Mouse (Mus musculus) hindbrain, embryonic 12.5 days (tissue): ENCODE measurements around the gene Zfp91. TPM values are rescaled to one million over a fixed set of nuclear protein-coding genes. Genes with fewer than 3 reads are reported as not detected.

Source experiments
- ATAC-seq: fragments of 200-750 bp; cut with Nextera tagmentation; 2 replicates; pipeline ENCODE4 v1.8.0; 2017; ENCODE audit warnings: moderate TSS enrichment; ENCODE audit not compliant: low FRiP score
- H3K27ac ChIP-seq: fragments of 300-500 bp; sonication (generic); 2 replicates; pipeline ENCODE4 v1.5.1; 2016; ENCODE audit warnings: mild to moderate bottlenecking
- H3K27me3 ChIP-seq: fragments of 300-500 bp; sonication (generic); 2 replicates; pipeline ENCODE4 v1.6.1; 2016; ENCODE audit warnings: mild to moderate bottlenecking
- H3K36me3 ChIP-seq: fragments of 300-500 bp; sonication (generic); 2 replicates; pipeline ENCODE4 v1.6.1; 2016; ENCODE audit warnings: mild to moderate bottlenecking
- H3K4me1 ChIP-seq: fragments of 300-500 bp; sonication (generic); 2 replicates; pipeline ENCODE4 v1.6.1; 2016
- H3K4me2 ChIP-seq: fragments of 300-500 bp; sonication (generic); replicated peaks from 2 replicates; pipeline ENCODE4 v1.6.1; 2016; ENCODE audit warnings: mild to moderate bottlenecking
- H3K4me3 ChIP-seq: fragments of 300-500 bp; sonication (generic); 2 replicates; pipeline ENCODE4 v1.5.1; 2016; ENCODE audit warnings: mild to moderate bottlenecking
- H3K9ac ChIP-seq: fragments of 300-500 bp; sonication (generic); 2 replicates; pipeline ENCODE4 v1.6.1; 2016; ENCODE audit warnings: mild to moderate bottlenecking, moderate library complexity
- H3K9me3 ChIP-seq: fragments of 300-500 bp; sonication (generic); replicated peaks from 2 replicates; pipeline ENCODE4 v1.6.1; 2016; ENCODE audit warnings: mild to moderate bottlenecking
- WGBS: fragments of 180-500 bp; shearing (Covaris S2); methylation state at CpG from one replicate; pipeline ENCODE4 v1.1.7; 2016; 5-methylcytosine and 5-hydroxymethylcytosine counted together
- polyA plus RNA-seq: library from polyadenylated mRNA; unstranded; fragments of >200 nt; fragmentation: Nextera tagmentation; extraction: Ambion mirVana; gene quantifications from 2 replicates; pipeline ENCODE4 v1.2.1, GENCODE M21; 2016

Gene Zfp91
- polyA plus RNA-seq, 1 experiment from 2014 or later, result 20.9 TPM

DNA sequence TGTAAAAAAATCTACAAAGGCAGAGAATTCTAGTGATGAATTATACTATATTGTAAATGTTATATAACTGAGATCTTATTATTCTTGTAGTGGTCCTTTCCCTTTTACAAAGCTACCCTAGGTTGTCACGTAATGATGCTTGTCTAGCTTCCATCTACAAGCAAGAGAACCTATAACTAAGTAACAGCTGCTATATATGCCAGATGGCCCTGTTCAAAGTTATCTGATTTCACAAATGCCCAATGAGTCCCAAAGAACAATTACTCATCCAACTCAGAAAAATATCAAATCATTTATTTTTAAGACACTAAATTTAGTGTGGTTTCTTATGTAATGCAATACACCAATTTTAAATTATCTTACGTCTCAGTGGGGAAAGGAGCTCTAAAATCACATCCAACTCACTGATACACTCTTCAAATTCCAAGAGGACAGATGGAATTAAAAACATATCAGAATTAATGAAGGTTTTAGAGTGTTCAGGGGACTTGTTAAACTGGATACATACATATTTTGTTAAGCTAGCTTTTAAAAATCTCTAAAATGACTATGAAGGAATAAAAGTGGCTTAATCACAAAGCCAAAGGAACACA is 9.0 kb downstream of the Zfp91 start:
- Histone ChIP-seq H3K27me3 (no peaks in the 10 kb centered on the region), H3K9ac (no peak overlapping the region), H3K4me1 (peaks cover 4% of the 10 kb centered on the region), H3K9me3 (no peaks in the 10 kb centered on the region), H3K4me2 (no peak overlapping the region), H3K36me3 (no peaks in the 10 kb centered on the region), H3K4me3 (no peak overlapping the region), H3K27ac (no peak overlapping the region)
- WGBS, result 90% methylated on average over 2 of the region's 2 CpGs
- no peak for ATAC-seq

DNA sequence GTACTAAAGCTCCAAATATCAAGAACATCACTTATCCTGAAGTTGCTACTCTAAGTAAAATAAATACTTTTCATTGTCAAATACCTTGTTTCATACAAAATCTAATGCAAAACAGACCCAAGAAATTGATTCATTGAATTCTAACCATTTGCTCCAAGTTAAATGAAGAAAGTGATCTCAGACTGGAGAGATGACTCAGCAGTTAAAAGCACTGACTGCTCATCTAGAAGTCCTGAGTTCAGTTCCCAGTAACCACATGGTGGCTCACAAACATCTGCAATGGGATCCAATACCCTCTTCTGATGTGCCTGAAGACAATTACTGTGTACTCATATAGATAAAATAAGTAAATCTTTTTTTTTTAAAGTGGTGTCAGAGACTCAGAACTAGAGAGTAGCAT is 15.5 kb downstream of the Zfp91 start:
- ATAC-seq, result no peak
- H3K9me3 ChIP-seq, result no peaks in the 10 kb centered on the region
- no peaks in the 10 kb centered on the region for H3K27me3 ChIP-seq
- H3K4me1 ChIP-seq, result no peaks in the 10 kb centered on the region
- H3K36me3 ChIP-seq, result peaks cover 16% of the 10 kb centered on the region
- no peak overlapping the region for H3K4me2 ChIP-seq
- no peak overlapping the region for H3K27ac ChIP-seq
- H3K4me3 ChIP-seq, result no peak overlapping the region
- H3K9ac ChIP-seq, result no peak overlapping the region

DNA sequence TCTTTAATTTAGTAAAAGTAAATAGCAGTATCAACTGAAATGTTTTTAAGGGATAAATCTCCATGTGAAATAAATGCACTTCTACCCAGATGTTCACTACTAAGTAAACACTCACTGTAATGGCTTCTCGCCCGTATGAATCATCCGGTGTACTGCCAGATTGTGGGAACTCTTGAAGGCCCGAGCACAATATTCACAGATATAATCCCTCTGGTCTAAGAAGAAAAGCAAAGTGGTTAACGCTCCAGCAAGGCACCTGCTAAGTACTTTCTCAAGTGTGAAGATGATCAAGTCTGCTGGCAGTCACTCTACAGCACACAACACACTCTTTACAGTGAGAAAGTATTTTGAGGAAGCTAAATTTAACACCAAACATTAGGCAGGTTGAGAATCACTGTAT is 25.0 kb downstream of the Zfp91 start:
- H3K36me3 ChIP-seq, result peaks cover 47% of the 10 kb centered on the region
- no peak overlapping the region for H3K27ac ChIP-seq
- no peaks in the 10 kb centered on the region for H3K4me1 ChIP-seq
- ATAC-seq, result no peak
- H3K4me3 ChIP-seq, result no peak overlapping the region
- H3K9me3 ChIP-seq, result no peaks in the 10 kb centered on the region
- WGBS, result 93% methylated on average over 5 of the region's 5 CpGs
- no peak overlapping the region for H3K4me2 ChIP-seq
- H3K27me3 ChIP-seq, result no peaks in the 10 kb centered on the region
- H3K9ac ChIP-seq, result no peak overlapping the region

DNA sequence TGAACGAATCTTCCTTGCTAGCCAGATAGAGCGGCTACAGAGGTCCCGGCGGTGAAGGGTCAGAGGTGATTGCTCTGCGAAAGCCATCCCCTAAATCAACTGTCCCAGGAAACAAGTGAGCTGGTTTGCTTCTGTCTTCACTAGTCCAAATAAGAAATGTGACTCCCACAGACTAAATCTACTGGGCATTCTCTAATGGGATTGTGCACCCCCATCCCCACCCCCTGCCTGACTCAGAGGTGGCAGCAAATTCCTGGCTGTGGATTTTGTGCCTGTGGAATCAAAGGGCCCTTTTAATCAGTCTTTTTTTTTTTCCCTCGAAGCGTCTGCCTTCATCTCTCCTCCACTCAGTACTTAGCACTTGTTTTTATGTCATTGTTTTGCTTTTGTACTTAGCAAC is 30.6 kb downstream of the Zfp91 start, which contains the start of gene Cntf:
Gene Cntf, minus strand, starts transcription at position 325 of the 400 bp plus-strand sequence.
- Histone ChIP-seq H3K9ac (no peak within 1 kb of the TSS), H3K4me2 (no peak within 1 kb of the TSS), H3K4me1 (no peaks in the 10 kb centered on the region), H3K36me3 (peaks cover 59% of the 10 kb centered on the region), H3K27me3 (no peaks in the 10 kb centered on the region), H3K27ac (no peak within 1 kb of the TSS), H3K4me3 (no peak within 1 kb of the TSS), H3K9me3 (no peaks in the 10 kb centered on the region)
- 61% methylated on average over 7 of the region's 7 CpGs for WGBS
- no peak for ATAC-seq

DNA sequence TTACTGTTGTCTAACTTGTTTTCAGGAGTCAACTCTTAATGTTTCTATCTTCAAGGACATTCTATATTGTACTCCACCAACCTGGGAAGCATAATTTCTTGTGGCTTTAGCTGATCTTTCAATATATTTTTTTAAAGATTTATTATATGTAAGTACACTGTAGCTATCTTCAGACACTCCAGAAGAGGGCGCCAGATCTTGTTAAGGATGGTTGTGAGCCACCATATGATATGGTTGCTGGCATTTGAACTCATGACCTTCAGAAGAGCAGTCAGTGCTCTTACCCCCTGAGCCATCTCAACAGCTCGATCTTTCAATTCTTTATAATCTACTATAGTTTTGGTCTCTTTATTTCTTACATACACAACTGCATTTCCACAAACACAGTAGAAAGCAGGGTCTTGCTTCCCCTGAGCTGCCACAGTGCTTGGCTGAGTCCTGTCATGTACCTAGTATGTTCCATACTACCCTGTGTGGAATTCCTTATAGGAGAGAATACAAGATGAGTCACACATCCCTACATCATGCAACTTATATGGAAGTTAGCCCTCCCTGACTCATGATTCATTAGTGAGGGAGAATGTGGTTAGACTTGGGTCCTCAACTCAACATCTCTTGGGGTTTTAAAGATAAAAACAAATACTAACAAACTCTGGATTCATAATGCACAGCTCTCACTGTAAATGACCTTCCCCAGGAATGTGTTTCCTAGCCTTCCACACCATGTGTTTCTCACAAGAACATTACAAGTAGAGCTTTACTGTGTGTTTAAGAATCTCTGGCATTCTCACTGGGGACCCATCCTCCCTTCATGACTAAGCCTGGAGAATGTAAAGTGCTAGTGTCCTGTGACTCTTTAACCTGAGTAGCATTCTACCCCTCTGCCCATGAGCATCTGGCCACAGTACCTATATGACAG is 33.5 kb downstream of the Zfp91 start:
- WGBS, result 61% methylated on average over 2 of the region's 2 CpGs

DNA sequence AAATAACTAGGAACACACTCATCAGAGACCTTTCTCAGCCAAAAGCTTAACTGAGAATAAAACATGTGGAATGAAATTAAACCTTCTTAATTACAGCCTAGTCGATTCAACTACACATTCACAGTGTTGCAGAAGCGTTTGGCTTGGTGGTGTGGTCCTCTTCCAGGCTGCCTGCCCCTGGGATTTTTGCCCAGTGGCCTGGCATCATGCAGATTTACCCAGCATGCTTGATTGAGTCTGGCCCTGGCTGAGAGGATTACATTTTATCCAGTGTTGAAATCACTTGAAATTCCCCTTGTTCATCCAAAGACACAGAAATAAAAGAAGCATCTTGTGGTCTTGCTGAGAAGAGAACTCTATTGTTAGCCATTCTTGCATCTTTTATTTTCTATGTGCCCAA is 36.3 kb downstream of the Zfp91 start:
- no peak for ATAC-seq
- Histone ChIP-seq H3K27ac (no peak overlapping the region), H3K9me3 (no peaks in the 10 kb centered on the region), H3K4me3 (no peak overlapping the region), H3K36me3 (peaks cover 23% of the 10 kb centered on the region), H3K27me3 (no peaks in the 10 kb centered on the region), H3K4me1 (no peaks in the 10 kb centered on the region), H3K4me2 (no peak overlapping the region), H3K9ac (no peak overlapping the region)
- 81% methylated on average over 2 of the region's 2 CpGs for WGBS

More for the DNA sequence above, 33.5 kb downstream of the Zfp91 start:
- Histone ChIP-seq H3K27ac (no peak overlapping the region), H3K4me3 (no peak overlapping the region), H3K36me3 (peaks cover 33% of the 10 kb centered on the region), H3K4me1 (no peaks in the 10 kb centered on the region), H3K27me3 (no peaks in the 10 kb centered on the region), H3K9ac (no peak overlapping the region), H3K9me3 (no peaks in the 10 kb centered on the region), H3K4me2 (no peak overlapping the region)
- ATAC-seq, result no peak; the same call in 1 of the 2 replicates

DNA sequence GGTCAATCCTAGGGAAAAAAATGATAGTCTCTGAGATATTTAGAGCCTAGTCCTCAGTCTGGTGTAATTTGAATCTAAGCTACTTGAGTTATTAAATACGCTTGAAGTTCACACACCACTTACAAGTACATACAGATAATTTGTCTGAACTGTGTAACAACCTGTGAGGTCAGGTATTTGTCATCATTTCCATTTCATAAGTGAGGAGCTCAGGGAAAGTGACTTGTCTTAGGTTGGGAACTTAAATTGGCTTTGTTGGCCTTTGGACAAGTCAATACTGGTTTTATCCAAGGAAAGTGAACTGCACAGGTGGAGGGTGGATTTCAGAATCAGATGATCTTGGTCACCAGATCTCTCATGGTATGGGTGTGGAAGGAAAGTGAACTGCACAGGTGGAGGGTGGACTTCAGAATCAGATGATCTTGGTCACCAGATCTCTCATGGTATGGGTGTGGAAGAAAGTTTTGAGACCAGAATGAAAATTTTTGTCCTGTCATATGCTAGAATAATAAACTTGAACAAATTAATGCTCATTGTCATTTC is 36.9 kb downstream of the Zfp91 start:
- no peak overlapping the region for H3K9ac ChIP-seq
- no peak overlapping the region for H3K4me3 ChIP-seq
- 95% methylated on average over 1 of the region's 1 CpGs for WGBS
- H3K27me3 ChIP-seq, result no peaks in the 10 kb centered on the region
- H3K27ac ChIP-seq, result no peak overlapping the region
- peaks cover 18% of the 10 kb centered on the region for H3K36me3 ChIP-seq
- no peaks in the 10 kb centered on the region for H3K4me1 ChIP-seq
- H3K4me2 ChIP-seq, result no peak overlapping the region
- no peak for ATAC-seq
- no peaks in the 10 kb centered on the region for H3K9me3 ChIP-seq

DNA sequence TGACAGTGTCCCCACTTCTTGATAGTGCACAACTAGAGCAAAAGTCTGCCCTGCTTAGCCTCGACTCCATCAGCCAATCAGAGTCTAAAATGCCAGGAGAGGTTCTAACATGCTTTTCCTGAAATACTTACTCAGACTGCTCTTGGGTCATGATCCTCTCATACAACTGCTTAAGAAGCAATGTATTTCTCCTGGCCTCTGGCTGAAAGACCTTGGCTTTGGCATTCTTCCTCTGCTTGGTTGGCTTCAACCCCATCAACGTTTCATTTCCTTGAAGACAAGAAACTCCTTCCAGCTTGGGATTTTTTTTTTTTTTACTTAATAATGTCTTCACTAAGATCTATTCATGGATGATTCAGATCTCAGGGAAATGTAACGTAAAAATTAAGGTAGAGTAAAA is 39.6 kb downstream of the Zfp91 start:
- H3K27me3 ChIP-seq, result no peaks in the 10 kb centered on the region
- no peak overlapping the region for H3K4me2 ChIP-seq
- H3K27ac ChIP-seq, result no peak overlapping the region
- WGBS, result 78% methylated on average over 3 of the region's 3 CpGs
- no peaks in the 10 kb centered on the region for H3K9me3 ChIP-seq
- no peak overlapping the region for H3K4me3 ChIP-seq
- ATAC-seq, result no peak
- H3K36me3 ChIP-seq, result no peaks in the 10 kb centered on the region
- no peaks in the 10 kb centered on the region for H3K4me1 ChIP-seq
- no peak overlapping the region for H3K9ac ChIP-seq

DNA sequence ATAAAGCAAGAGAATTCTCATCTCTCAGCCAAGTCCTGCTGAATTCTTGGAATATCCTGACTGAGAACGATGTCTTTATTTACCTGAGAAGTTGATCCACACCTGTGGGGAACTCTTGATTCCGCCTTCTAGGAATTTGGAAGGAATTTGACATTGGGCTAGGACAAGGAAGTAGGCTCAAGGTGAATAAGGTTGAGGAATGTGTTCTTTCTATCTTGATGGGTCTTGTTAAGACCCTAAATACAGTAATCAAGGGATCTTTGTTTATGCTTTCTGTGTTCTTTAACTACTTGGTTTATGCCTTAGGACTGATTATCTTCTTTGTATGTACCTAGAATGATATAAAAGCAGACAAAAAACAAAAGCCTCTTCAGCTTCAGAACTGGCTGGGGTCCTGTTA is 64.0 kb downstream of the Zfp91 start:
- Histone ChIP-seq H3K27ac (no peak overlapping the region), H3K36me3 (no peaks in the 10 kb centered on the region), H3K9ac (no peak overlapping the region), H3K4me1 (no peaks in the 10 kb centered on the region), H3K27me3 (no peaks in the 10 kb centered on the region), H3K4me3 (no peak overlapping the region), H3K4me2 (no peak overlapping the region), H3K9me3 (no peaks in the 10 kb centered on the region; the same call in 1 of the 2 replicates)
- ATAC-seq, result no peak
- 91% methylated on average over 2 of the region's 2 CpGs for WGBS

DNA sequence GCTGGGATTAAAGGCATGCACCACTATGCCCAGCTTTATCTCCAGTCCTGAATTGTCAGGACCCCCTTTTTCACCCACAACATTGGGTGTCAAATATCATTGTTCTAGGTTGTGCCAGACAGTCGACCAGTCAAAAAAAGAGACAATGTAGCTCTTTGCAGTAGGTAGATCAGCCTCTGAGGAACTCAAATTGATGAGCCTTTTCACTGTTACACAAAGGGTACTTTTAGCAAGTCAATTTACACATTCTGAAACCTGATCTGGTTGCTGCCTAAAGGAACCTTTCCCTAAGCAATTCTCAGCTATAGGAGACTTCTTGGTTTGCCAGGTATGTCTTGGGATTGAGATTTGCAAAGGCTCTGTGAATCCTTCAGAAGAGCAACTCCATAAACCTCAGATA is 64.9 kb downstream of the Zfp91 start:
- H3K4me2 ChIP-seq, result no peak overlapping the region
- no peaks in the 10 kb centered on the region for H3K27me3 ChIP-seq
- H3K4me1 ChIP-seq, result no peaks in the 10 kb centered on the region
- H3K9me3 ChIP-seq, result no peaks in the 10 kb centered on the region; the same call in 1 of the 2 replicates
- ATAC-seq, result no peak
- H3K36me3 ChIP-seq, result no peaks in the 10 kb centered on the region
- no peak overlapping the region for H3K27ac ChIP-seq
- H3K4me3 ChIP-seq, result no peak overlapping the region
- no peak overlapping the region for H3K9ac ChIP-seq
- 54% methylated on average over 1 of the region's 1 CpGs for WGBS

DNA sequence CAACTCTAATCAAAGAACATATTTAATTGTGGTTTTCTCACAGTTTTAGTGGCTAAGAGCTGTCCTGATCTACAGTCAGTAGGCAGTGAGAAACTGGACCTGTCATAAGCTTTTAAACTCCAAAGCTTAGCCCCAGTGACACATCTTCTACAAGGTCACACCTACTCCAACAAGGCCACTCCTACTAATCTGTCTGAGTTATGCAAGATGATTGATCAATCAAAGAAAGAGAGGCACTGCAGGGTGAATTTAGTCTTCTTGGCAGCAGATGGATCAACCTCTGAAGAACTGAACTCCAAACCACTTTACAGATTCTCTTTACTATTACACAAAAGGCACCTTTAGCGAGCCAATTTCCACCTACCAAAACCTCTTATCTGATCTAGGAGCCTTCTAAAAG is 70.1 kb downstream of the Zfp91 start:
- Histone ChIP-seq H3K27me3 (no peaks in the 10 kb centered on the region), H3K4me2 (no peak overlapping the region), H3K9ac (no peak overlapping the region), H3K4me3 (no peak overlapping the region), H3K9me3 (no peaks in the 10 kb centered on the region), H3K27ac (no peak overlapping the region), H3K4me1 (no peaks in the 10 kb centered on the region), H3K36me3 (no peaks in the 10 kb centered on the region)
- ATAC-seq, result no peak
- WGBS, result 84% methylated on average over 1 of the region's 1 CpGs

DNA sequence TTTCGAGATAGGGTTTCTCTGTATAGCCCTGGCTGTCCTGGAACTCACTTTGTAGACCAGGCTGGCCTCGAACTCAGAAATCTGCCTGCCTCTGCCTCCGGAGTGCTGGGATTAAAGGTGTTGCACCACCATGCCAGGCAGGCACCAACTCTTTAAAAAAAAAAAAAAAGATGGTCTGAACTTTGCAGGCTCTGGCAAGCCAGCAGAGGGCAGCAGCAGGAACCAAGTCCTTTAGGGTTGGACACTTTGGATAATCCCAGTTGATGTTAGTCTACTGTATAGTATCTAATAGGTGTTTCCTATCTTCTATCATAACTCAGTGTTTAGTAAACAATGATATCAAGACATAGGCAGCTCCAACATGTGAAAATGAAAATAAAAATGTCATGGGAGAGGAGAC is 73.6 kb downstream of the Zfp91 start:
- 70% methylated on average over 2 of the region's 3 CpGs for WGBS
- H3K4me2 ChIP-seq, result no peak overlapping the region
- H3K9me3 ChIP-seq, result no peaks in the 10 kb centered on the region
- no peaks in the 10 kb centered on the region for H3K36me3 ChIP-seq
- no peaks in the 10 kb centered on the region for H3K27me3 ChIP-seq
- H3K9ac ChIP-seq, result no peak overlapping the region
- no peak overlapping the region for H3K4me3 ChIP-seq
- no peak for ATAC-seq
- H3K27ac ChIP-seq, result no peak overlapping the region
- no peaks in the 10 kb centered on the region for H3K4me1 ChIP-seq
